Mouse (Mus musculus) lung, postnatal 0 days (tissue): ENCODE data around the gene Rarres2.
"Not testable (repeated sequence)": the region's sequence is repeated elsewhere in the genome, so short reads cannot be mapped to it uniquely, and the experiment has no call there.

ENCODE experiments used
- CTCF ChIP-seq: IDR thresholded peaks from 2 replicates; pipeline ENCODE4 v1.5.1; 2016; ENCODE audit warnings: antibody characterized with exemption, mild to moderate bottlenecking
- EP300 ChIP-seq: IDR thresholded peaks from 2 replicates; pipeline ENCODE4 v1.6.1; 2016; ENCODE audit warnings: antibody characterized with exemption, mild to moderate bottlenecking, control low read depth

DNA sequence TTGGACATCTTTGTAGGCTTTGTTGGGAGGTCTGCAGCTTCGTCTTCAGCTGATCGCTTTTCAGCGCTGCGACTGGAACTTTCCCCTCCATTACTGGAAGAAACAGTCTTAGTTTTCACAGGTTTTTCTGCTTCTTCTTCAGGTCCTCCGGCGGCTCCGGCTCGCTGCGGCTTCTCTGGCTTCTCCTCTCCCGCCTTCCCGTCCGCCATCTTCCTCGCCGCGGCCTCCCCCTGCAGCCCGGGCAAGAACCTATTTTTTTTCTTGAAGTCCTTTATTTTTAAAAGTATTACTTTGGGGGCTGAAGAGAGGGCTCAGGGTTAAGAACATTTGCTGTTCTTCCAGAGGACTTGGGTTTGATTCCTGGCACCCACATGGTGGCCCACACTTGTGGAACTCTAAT lies 47.7 kb downstream of the Rarres2 start:
- TF ChIP-seq CTCF, EP300: not testable (repeated sequence)
